Comparison of ENCODE assay signal across 25 mouse cellular contexts in the genomic region with DNA sequence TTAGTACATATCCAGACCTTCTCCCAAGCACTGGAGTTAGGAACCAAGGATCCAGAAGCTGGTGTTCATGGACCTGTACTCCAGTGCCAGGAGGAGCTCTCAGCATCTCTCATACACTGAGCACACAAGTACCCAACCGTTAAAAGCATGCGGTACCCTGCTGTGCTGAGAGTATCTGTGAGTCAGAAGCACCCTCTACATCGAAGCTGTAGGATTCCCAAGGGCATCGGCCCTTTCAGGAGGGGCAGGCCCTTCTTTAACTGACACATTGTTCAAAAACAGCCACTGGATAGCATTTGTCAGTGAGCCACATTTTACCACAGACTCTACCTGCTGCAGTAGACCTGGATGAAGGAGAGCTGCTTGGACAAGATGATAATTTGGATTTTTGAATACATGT. TPM values are rescaled to one million over a fixed set of nuclear protein-coding genes. Genes with fewer than 3 reads are reported as not detected.
DNase-seq lines count a peak whose midpoint lies in the region; ATAC-seq and TF ChIP-seq lines count a peak whose summit lies in the region.
"Had no signal": no experiment of that assay in that cellular context is flagged by ENCODE, and none has a peak within 500 bp of the region (broad histone marks: within the 10 kb centered on the region; RNA-seq: fewer than 3 reads in every experiment).

No protein-coding gene starts in this region.

- no peak overlapping the region for H3K4me2 ChIP-seq in kidney, embryonic 16.5 days (replicated peaks; ENCODE audit: low read depth, low read length)
- H3K4me2 ChIP-seq: embryonic facial prominence, embryonic 15.5 days; forebrain, embryonic 15.5 days; heart, embryonic 13.5 days; hindbrain, embryonic 13.5 days had no signal

- no peaks in the 10 kb centered on the region; the same call in 1 of the 2 replicates for H3K9me3 ChIP-seq in kidney, embryonic 16.5 days (ENCODE audit: low read length)
- H3K9me3 ChIP-seq: embryonic facial prominence, embryonic 15.5 days; forebrain, embryonic 15.5 days; G1E; heart, embryonic 13.5 days; hindbrain, embryonic 13.5 days had no signal

- no peaks in the 10 kb centered on the region for H3K79me2 ChIP-seq in heart, adult 2 months (replicated peaks; ENCODE audit: control insufficient read depth, insufficient read depth, low read length)

- H3K9ac ChIP-seq in heart, adult 2 months (ENCODE audit: low read depth, low read length), result no peak overlapping the region
- no peak overlapping the region for H3K9ac ChIP-seq in kidney, embryonic 16.5 days (replicated peaks; ENCODE audit: low read length)
- H3K9ac ChIP-seq: embryonic facial prominence, embryonic 15.5 days; forebrain, embryonic 15.5 days; heart, embryonic 13.5 days; hindbrain, embryonic 13.5 days had no signal

- TF ChIP-seq EP300 in heart, adult 2 months (IDR thresholded peaks at IDR 0.05; ENCODE audit: insufficient read depth, low read depth, low read length), result peak; percentile 69; the same call in 1 of the 2 replicates

- WGBS in heart, adult 2 months, result 52% methylated on average over 4 of the region's 4 CpGs
- WGBS in kidney, embryonic 16.5 days, result 65% methylated on average over 4 of the region's 4 CpGs

- peaks cover 46% of the 10 kb centered on the region for H3K36me3 ChIP-seq in heart, adult 2 months (ENCODE audit: control insufficient read depth, insufficient read depth, low read length)
- H3K36me3 ChIP-seq in kidney, embryonic 16.5 days (ENCODE audit: insufficient read depth, low read length), result peaks cover under 1% of the 10 kb centered on the region
- H3K36me3 ChIP-seq: forebrain, embryonic 15.5 days had no signal

- peak; percentile 55 for TF ChIP-seq POLR2A in heart, adult 2 months (IDR thresholded peaks at IDR 0.05; ENCODE audit: insufficient read depth, low read depth, low read length)

- H3K27me3 ChIP-seq in heart, adult 2 months (ENCODE audit: control insufficient read depth, insufficient read depth, low read length), result no peaks in the 10 kb centered on the region
- H3K27me3 ChIP-seq in kidney, embryonic 16.5 days (ENCODE audit: insufficient read depth, low read length), result no peaks in the 10 kb centered on the region
- H3K27me3 ChIP-seq: embryonic facial prominence, embryonic 15.5 days; forebrain, embryonic 15.5 days; heart, embryonic 13.5 days; hindbrain, embryonic 13.5 days had no signal

- no peak for DNase-seq in heart, adult 2 months
- no peak for DNase-seq in heart, adult 18-20 months
- DNase-seq in kidney, postnatal 10 days, result no peak
- DNase-seq in ES-CJ7 (ENCODE audit: low read depth, low spot score) (peak; percentile 19), R1 (ENCODE audit: low read depth, low spot score) (peak; percentile 25)
- no peak for DNase-seq in urinary bladder, postnatal 4 days (ENCODE audit: low spot score in 2 of 2)
- DNase-seq: adrenal gland, adult 8-10 months; adrenal gland, postnatal 36 days; cerebellum, adult 8-10 months; embryo, embryonic 11 days; heart, postnatal 14 days; kidney, adult 11 months had no signal

- peaks cover 3% of the 10 kb centered on the region for H3K4me1 ChIP-seq in heart, adult 2 months (ENCODE audit: control insufficient read depth, insufficient read depth, low read length)
- no peaks in the 10 kb centered on the region; the same call in 1 of the 2 replicates for H3K4me1 ChIP-seq in kidney, embryonic 16.5 days (ENCODE audit: insufficient read depth, low read length)
- H3K4me1 ChIP-seq: embryonic facial prominence, embryonic 15.5 days; forebrain, embryonic 15.5 days; hindbrain, embryonic 13.5 days had no signal

- peak; percentile 69 for ATAC-seq in kidney, embryonic 16.5 days (ENCODE audit: low FRiP score, low TSS enrichment)
- no peak for ATAC-seq in erythroid progenitor cell, adult 5-6 weeks (replicated peaks; ENCODE audit: low FRiP score, poor library complexity, severe bottlenecking)
- ATAC-seq: forebrain, embryonic 15.5 days; hindbrain, postnatal 0 days had no signal

- no peak overlapping the region for H3K4me3 ChIP-seq in heart, adult 2 months
- H3K4me3 ChIP-seq in kidney, embryonic 16.5 days (ENCODE audit: low read length), result no peak overlapping the region
- H3K4me3 ChIP-seq: embryonic facial prominence, embryonic 15.5 days; erythroblast, embryonic 14.5 days; forebrain, embryonic 15.5 days; heart, embryonic 13.5 days; hindbrain, embryonic 13.5 days had no signal

- H3K27ac ChIP-seq in heart, adult 2 months, result peak overlapping the region; percentile 34; the same call in 1 of the 2 replicates
- H3K27ac ChIP-seq in kidney, embryonic 16.5 days (ENCODE audit: low read length), result no peak overlapping the region
- H3K27ac ChIP-seq: embryonic facial prominence, embryonic 15.5 days; forebrain, embryonic 15.5 days; heart, embryonic 13.5 days; hindbrain, embryonic 13.5 days; hindbrain, postnatal 0 days had no signal

- no peak for TF ChIP-seq CTCF in heart, adult 2 months (IDR thresholded peaks at IDR 0.05)

- intact Hi-C loops in heart, adult 2 months (cut with DNase I), result no loop called here

RNA-seq across cellular contexts. Expression of gene Lmod2, which starts 10.6 kb away (rescaled TPM):
- total RNA-seq in heart, adult 2 months (2021), result 100 to 1,000 TPM; 691 to 757 TPM
- 191 and 268 TPM in 2 replicates for polyA plus RNA-seq in heart, adult 2 months (2012; rRNA removed)
- 100 to 1,000 TPM; 861 to 872 TPM for total RNA-seq in heart, adult 18-20 months (2021)
- 0.12 and 0.32 TPM in 2 replicates for polyA plus RNA-seq in kidney, embryonic 16.5 days (2015; fragmentation: Nextera tagmentation; extraction: Ambion mirVana)
- not detected in 2 replicates for total RNA-seq in erythroid progenitor cell, adult 5-6 weeks (2015; ENCODE audit: low replicate concordance)
- not detected in 2 replicates for total RNA-seq in erythroid progenitor cell, adult 5-6 weeks (2017; ENCODE audit: low replicate concordance)
- total RNA-seq: common myeloid progenitor, adult 5-6 weeks; hematopoietic stem cell, adult 5-6 weeks; hindbrain, postnatal 0 days had no signal
- polyA plus RNA-seq: erythroblast, embryonic 14.5 days; forebrain, embryonic 11.5 days; forebrain, embryonic 15.5 days; G1E; hindbrain, embryonic 13.5 days; hindbrain, postnatal 0 days; intestine, embryonic 14.5 days had no signal

RNA-seq across cellular contexts. Expression of gene Wasl, which starts 56.7 kb away (rescaled TPM):
- total RNA-seq in heart, adult 2 months (2021), result 10 to 100 TPM; 27.8 to 28.3 TPM
- polyA plus RNA-seq in heart, adult 2 months (2012; rRNA removed), result 11.5 and 13.9 TPM in 2 replicates
- 10 to 100 TPM; 26.5 to 26.9 TPM for total RNA-seq in heart, adult 18-20 months (2021)
- 82.1 and 99.1 TPM in 2 replicates for polyA plus RNA-seq in kidney, embryonic 16.5 days (2015; fragmentation: Nextera tagmentation; extraction: Ambion mirVana)
- total RNA-seq in erythroid progenitor cell, adult 5-6 weeks (2015; ENCODE audit: low replicate concordance), result 20.5 and 23.4 TPM in 2 replicates
- 14.8 and 15.4 TPM in 2 replicates for total RNA-seq in erythroid progenitor cell, adult 5-6 weeks (2017; ENCODE audit: low replicate concordance)

Comparison
In these comparisons a context has a peak if more than half of its experiments do, and no peak if none do; other contexts are left out.
1. DNase-seq: peak in ES-CJ7 (single experiment) and R1 (single experiment); none in heart, adult 2 months (0 of 2), heart, adult 18-20 months (0 of 2), kidney, postnatal 10 days (single experiment) and urinary bladder, postnatal 4 days (0 of 2).
2. RNA of gene Lmod2, which starts 10.6 kb away (total RNA-seq): 861 to 872 TPM in heart, adult 18-20 months and 691 to 757 TPM in heart, adult 2 months; not detected in erythroid progenitor cell, adult 5-6 weeks; every median in the first group is over 100 times any median in the second.